8 mouse cellular contexts compared by ENCODE assay signal in the genomic region with DNA sequence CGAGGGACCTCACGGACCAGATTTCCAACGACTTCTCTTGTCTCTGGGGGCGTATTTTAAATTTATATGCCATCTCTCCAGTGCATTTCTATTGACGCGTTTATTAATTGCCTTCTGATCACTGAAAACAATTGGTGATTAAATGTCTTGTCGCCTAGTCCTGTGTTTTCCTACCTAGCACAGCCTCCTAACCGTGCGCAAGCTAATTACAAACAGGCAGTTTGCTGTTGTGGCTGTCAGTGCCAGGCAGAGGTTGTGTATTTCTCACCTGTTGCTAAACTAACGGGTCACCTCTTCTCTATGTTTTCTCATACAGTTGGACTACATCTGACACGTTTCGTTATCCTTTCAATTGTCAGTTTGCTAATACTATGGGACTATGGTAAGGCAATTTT. TPM values are rescaled to one million over a fixed set of nuclear protein-coding genes. Genes with fewer than 3 reads are reported as not detected.
DNase-seq lines count a peak whose midpoint lies in the region; ATAC-seq and TF ChIP-seq lines count a peak whose summit lies in the region.

No protein-coding gene starts in this region.

- 0 out of 2 replicates have a peak overlapping the region, but pooled peaks have one; percentile 52 for H3K27ac ChIP-seq in lung, postnatal 0 days (ENCODE audit: low read length)
- H3K27ac ChIP-seq in limb, embryonic 11.5 days (replicated peaks; ENCODE audit: low read depth, low read length): no peak overlapping the region
- peak overlapping the region; percentile 52; the same call in 1 of the 2 replicates for H3K27ac ChIP-seq in stomach, embryonic 14.5 days (ENCODE audit: low read length)

- H3K36me3 ChIP-seq in lung, postnatal 0 days (ENCODE audit: insufficient read depth, low read length): no peaks in the 10 kb centered on the region
- H3K36me3 ChIP-seq in limb, embryonic 11.5 days (ENCODE audit: control insufficient read depth, insufficient read depth, low read length): no peaks in the 10 kb centered on the region
- no peaks in the 10 kb centered on the region for H3K36me3 ChIP-seq in stomach, embryonic 14.5 days (ENCODE audit: control insufficient read depth, insufficient read depth, low read length)

- WGBS in lung, postnatal 0 days: 9% methylated on average over 12 of the region's 12 CpGs
- 8% methylated on average over 12 of the region's 12 CpGs for WGBS in limb, embryonic 11.5 days
- 10% methylated on average over 12 of the region's 12 CpGs for WGBS in stomach, embryonic 14.5 days

- ATAC-seq in lung, postnatal 0 days: no peak
- ATAC-seq in limb, embryonic 11.5 days (ENCODE audit: insufficient number of reproducible peaks, low FRiP score, low TSS enrichment, low read depth): no peak
- no peak for ATAC-seq in stomach, embryonic 14.5 days (ENCODE audit: insufficient number of reproducible peaks, insufficient read depth, low FRiP score, low read depth)
- ATAC-seq in erythroid progenitor cell, adult 5-6 weeks (replicated peaks; ENCODE audit: low FRiP score, poor library complexity, severe bottlenecking): no peak

- H3K27me3 ChIP-seq in lung, postnatal 0 days (replicated peaks; ENCODE audit: insufficient read depth, low read length): no peaks in the 10 kb centered on the region
- H3K27me3 ChIP-seq in limb, embryonic 11.5 days (ENCODE audit: control insufficient read depth, insufficient read depth, low read length): no peaks in the 10 kb centered on the region
- no peaks in the 10 kb centered on the region for H3K27me3 ChIP-seq in stomach, embryonic 14.5 days (ENCODE audit: control insufficient read depth, insufficient read depth, low read length)

- H3K4me3 ChIP-seq in lung, postnatal 0 days (ENCODE audit: low read depth, low read length): peak overlapping the region; percentile 50
- peak overlapping the region; percentile 57 for H3K4me3 ChIP-seq in limb, embryonic 11.5 days (ENCODE audit: low read depth, low read length)
- H3K4me3 ChIP-seq in stomach, embryonic 14.5 days (ENCODE audit: low read depth, low read length): peak overlapping the region; percentile 54

- H3K9ac ChIP-seq in lung, postnatal 0 days (replicated peaks; ENCODE audit: low read depth): 0 out of 2 replicates have a peak overlapping the region, but pooled peaks have one; percentile 20
- peak overlapping the region; percentile 35; the same call in 1 of the 2 replicates for H3K9ac ChIP-seq in limb, embryonic 11.5 days (ENCODE audit: low read length)
- H3K9ac ChIP-seq in stomach, embryonic 14.5 days (replicated peaks; ENCODE audit: low read depth, low read length): peak overlapping the region; percentile 6; the same call in 1 of the 2 replicates

- peak overlapping the region; percentile 78 for H3K4me2 ChIP-seq in lung, postnatal 0 days (replicated peaks; ENCODE audit: low read depth, low read length)
- H3K4me2 ChIP-seq in limb, embryonic 11.5 days (ENCODE audit: low read depth, severe bottlenecking): peak overlapping the region; percentile 60
- H3K4me2 ChIP-seq in stomach, embryonic 14.5 days (replicated peaks; ENCODE audit: low read depth, low read length): peak overlapping the region; percentile 64

- no peaks in the 10 kb centered on the region; the same call in 1 of the 2 replicates for H3K4me1 ChIP-seq in lung, postnatal 0 days (ENCODE audit: insufficient read depth, low read depth, low read length)
- H3K4me1 ChIP-seq in limb, embryonic 11.5 days (ENCODE audit: control insufficient read depth, insufficient read depth, low read length): no peaks in the 10 kb centered on the region
- H3K4me1 ChIP-seq in stomach, embryonic 14.5 days (ENCODE audit: control insufficient read depth, insufficient read depth, low read length): no peaks in the 10 kb centered on the region

- no peaks in the 10 kb centered on the region for H3K9me3 ChIP-seq in lung, postnatal 0 days (ENCODE audit: low read length)
- no peaks in the 10 kb centered on the region for H3K9me3 ChIP-seq in limb, embryonic 11.5 days (ENCODE audit: control insufficient read depth, low read length)
- H3K9me3 ChIP-seq in stomach, embryonic 14.5 days (ENCODE audit: control insufficient read depth, low read depth, low read length): no peaks in the 10 kb centered on the region

- TF ChIP-seq CTCF in lung, postnatal 0 days (IDR thresholded peaks at IDR 0.05): no peak

- peak; percentile 5 for DNase-seq in cerebellum, adult 11 months
- no peak for DNase-seq in cerebellum, adult 9-10 months
- DNase-seq in lung, postnatal 0 days (ENCODE audit: low spot score): no peak
- no peak for DNase-seq in lung, postnatal 36 days
- DNase-seq in limb, embryonic 11.5 days (ENCODE audit: low spot score): no peak
- DNase-seq in adrenal gland, postnatal 36 days: no peak

- no peak for TF ChIP-seq EP300 in lung, postnatal 0 days (IDR thresholded peaks at IDR 0.05)

RNA-seq across cellular contexts. Expression of gene Rnf32, which starts 0.5 kb away (rescaled TPM):
- 2.3 and 5.2 TPM in 2 replicates for polyA plus RNA-seq in lung, postnatal 0 days (2015; fragmentation: Nextera tagmentation; extraction: Ambion mirVana)
- polyA plus RNA-seq in limb, embryonic 11.5 days (2014; fragmentation: Nextera tagmentation; extraction: Ambion mirVana): 3.2 and 4.0 TPM in 2 replicates
- 10.0 and 10.8 TPM in 2 replicates for polyA plus RNA-seq in stomach, embryonic 14.5 days (2014; fragmentation: Nextera tagmentation; extraction: Ambion mirVana)
- not detected in 2 replicates for total RNA-seq in erythroid progenitor cell, adult 5-6 weeks (2015; ENCODE audit: low replicate concordance)
- not detected in 2 replicates for total RNA-seq in erythroid progenitor cell, adult 5-6 weeks (2017; ENCODE audit: low replicate concordance)
- total RNA-seq in adrenal gland, postnatal 36 days (2021): 1 to 10 TPM; 4.3 TPM
